Mouse (Mus musculus) adrenal gland, postnatal 10 days (tissue): ENCODE results near the gene Alpi. TPM values are rescaled to one million over a fixed set of nuclear protein-coding genes. Genes with fewer than 3 reads are reported as not detected.

Experiments
- DNase-seq: peaks from one replicate; pipeline ENCODE4 v3.0.0; 2021; ENCODE audit warnings: mixed read lengths
- total RNA-seq, 2 experiments: library from RNA; stranded (reverse); gene quantifications; 2 replicates each; pipeline ENCODE4 v1.2.3; 2021

Alpi gene
- total RNA-seq, 2 experiments from 2014 or later = not detected

DNA sequence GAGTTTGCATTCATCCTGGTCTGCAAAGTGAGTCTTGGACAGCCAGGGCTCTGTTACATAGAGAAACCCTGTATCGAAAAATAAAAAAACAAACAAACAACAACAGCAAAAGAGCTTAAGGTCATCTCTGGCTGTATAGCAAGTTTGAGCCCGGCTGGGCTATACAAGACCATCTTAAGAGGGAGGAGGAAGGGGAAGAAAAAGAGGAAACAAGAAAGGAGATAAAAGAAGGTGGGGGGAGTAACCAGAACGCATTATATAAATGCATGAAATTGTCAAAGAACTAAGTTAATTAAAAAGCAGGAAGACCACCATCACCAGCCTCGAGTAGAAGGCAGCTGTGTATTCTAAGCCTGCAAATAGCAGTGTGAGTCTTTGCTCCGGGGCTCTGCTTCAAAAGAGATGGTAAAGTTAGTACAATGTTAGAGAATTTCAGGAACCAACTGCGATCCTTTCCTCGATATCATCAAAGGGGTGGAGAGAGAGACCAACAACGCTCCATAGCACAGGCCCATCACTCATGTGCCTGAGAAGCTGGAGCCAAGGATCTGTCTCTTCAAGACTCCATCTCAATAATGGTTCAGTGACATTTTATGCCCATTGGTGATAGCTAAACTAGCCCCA is 42.3 kb downstream of the Alpi start:
- no peak for DNase-seq

DNA sequence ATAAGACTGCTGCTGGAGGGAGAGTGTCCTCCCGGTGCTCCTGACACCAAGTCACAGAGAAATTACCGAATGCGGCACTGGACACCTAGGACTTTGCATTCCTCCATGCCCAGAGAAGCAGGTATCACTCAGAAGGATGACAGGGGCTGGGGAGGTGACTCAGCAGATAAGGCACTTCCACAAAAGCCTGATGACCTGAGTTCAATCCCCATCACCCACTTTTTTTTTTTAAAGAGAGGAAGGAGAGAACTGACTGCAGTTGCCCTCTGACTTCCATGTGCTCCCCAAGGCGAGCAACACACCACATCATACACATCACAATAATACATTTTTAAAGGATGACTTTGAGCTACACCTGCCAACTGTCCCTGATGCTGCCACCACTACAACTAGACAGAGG is 44.3 kb downstream of the Alpi start:
- DNase-seq = no peak

DNA sequence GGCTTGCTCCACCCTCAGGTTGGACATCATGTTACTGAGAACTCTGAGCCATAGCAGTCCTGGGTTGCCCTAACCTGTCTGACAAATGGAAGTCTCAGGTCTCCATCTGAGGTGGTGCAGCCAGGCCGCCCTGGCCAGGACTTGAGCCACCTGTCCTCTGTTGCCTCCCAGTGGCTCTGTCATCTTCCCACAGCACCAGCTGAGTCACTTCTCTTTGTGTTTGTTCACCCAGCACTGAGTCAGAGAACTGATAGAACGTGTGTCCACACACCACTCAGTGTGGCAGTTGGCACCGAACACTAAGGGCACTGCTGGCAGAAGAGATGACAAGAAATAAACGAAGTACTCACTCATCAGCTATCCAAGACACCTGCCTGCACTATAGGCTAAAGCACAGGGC is 50.0 kb downstream of the Alpi start:
- no peak for DNase-seq

GRCm38 (mm10) chr1:87050700-87051099 is 50.7 kb downstream of the Alpi start:
- no peak for DNase-seq

- DNase-seq = no peak
These were observed 51.3 kb downstream of the Alpi start for GRCm38 (mm10) chr1:87050072-87050471.

Other genes with a start within 250 kb of the Alpi start
- not detected for gene Alppl2, start 11.7 kb downstream of the Alpi start, total RNA-seq
- gene Akp3, start 23.4 kb upstream of the Alpi start, total RNA-seq = not detected
- gene Ecel1, start 54.9 kb upstream of the Alpi start, total RNA-seq = 10 to 100 TPM in 1 of 2 experiments, 1 to 10 TPM in 1; 2.4 to 10.1 TPM
- not detected for gene Prss56, start 81.7 kb upstream of the Alpi start, total RNA-seq
- under 1 TPM; 0.27 to 0.97 TPM for gene Chrnd, start 89.0 kb upstream of the Alpi start, total RNA-seq
- gene Chrng, start 103.1 kb upstream of the Alpi start, total RNA-seq = under 1 TPM in 1 of 2 experiments, not detected in 1; 0.30 TPM
- 10 to 100 TPM; 90.6 to 91.7 TPM for gene Eif4e2, start 112.3 kb upstream of the Alpi start, total RNA-seq
- gene Efhd1, start 162.8 kb upstream of the Alpi start, total RNA-seq = 100 to 1,000 TPM; 121 to 185 TPM
- 10 to 100 TPM; 57.5 to 70.6 TPM for gene Gigyf2, start 225.4 kb upstream of the Alpi start, total RNA-seq